Mouse (Mus musculus) hindbrain, postnatal 0 days (tissue): ENCODE data around the gene Ulk4. TPM values are rescaled to one million over a fixed set of nuclear protein-coding genes. Genes with fewer than 3 reads are reported as not detected.
A peak's percentile ranks its signal among the peaks of the same experiment; 100 is the strongest.

Experiments
- ATAC-seq: fragments of 200-750 bp; cut with Nextera tagmentation; 2 replicates; pipeline ENCODE4 v1.8.0; 2017; ENCODE audit warnings: mild to moderate bottlenecking, moderate TSS enrichment, moderate library complexity
- DNase-seq: peaks from one replicate; pipeline ENCODE4 v3.0.0-alpha.2; 2015; ENCODE audit warnings: low spot score
- H3K27ac ChIP-seq: fragments of 300-500 bp; sonication (generic); 2 replicates; pipeline ENCODE4 v1.5.1; 2014; ENCODE audit warnings: mild to moderate bottlenecking
- H3K27me3 ChIP-seq: fragments of 300-500 bp; sonication (generic); 2 replicates; pipeline ENCODE4 v1.6.1; 2014; ENCODE audit warnings: low read length, mixed read lengths; ENCODE audit not compliant: insufficient read depth
- H3K36me3 ChIP-seq: fragments of 300-500 bp; sonication (generic); 2 replicates; pipeline ENCODE4 v1.6.1; 2014; ENCODE audit warnings: low read length, mixed read lengths; ENCODE audit not compliant: insufficient read depth
- H3K4me1 ChIP-seq: fragments of 300-500 bp; sonication (generic); 2 replicates; pipeline ENCODE4 v1.6.1; 2014; ENCODE audit warnings: antibody characterized with exemption, low read length, mixed read lengths; ENCODE audit not compliant: insufficient read depth
- H3K4me2 ChIP-seq: fragments of 300-500 bp; sonication (generic); 2 replicates; pipeline ENCODE4 v1.6.1; 2014; ENCODE audit warnings: low read depth, mild to moderate bottlenecking, low read length, moderate library complexity, mixed read lengths
- H3K4me3 ChIP-seq: fragments of 300-500 bp; sonication (generic); 2 replicates; pipeline ENCODE4 v1.5.1; 2014; ENCODE audit warnings: low read length
- H3K9ac ChIP-seq: fragments of 300-500 bp; sonication (generic); replicated peaks from 2 replicates; pipeline ENCODE4 v1.6.1; 2014; ENCODE audit warnings: mild to moderate bottlenecking, low read length, moderate library complexity, mixed read lengths
- H3K9me3 ChIP-seq: fragments of 300-500 bp; sonication (generic); 2 replicates; pipeline ENCODE4 v1.6.1; 2016; ENCODE audit warnings: low read length, mixed read lengths
- CTCF ChIP-seq: IDR thresholded peaks from 2 replicates; pipeline ENCODE4 v1.5.1; 2016; ENCODE audit warnings: antibody characterized with exemption, control low read depth, low read depth
- WGBS: fragments of 180-500 bp; shearing (Covaris S2); extraction: QIAGEN DNeasy Blood & Tissue Kit; methylation state at CpG from one replicate; pipeline ENCODE4 v1.1.7; 2014; 5-methylcytosine and 5-hydroxymethylcytosine counted together
- polyA plus RNA-seq: library from polyadenylated mRNA; unstranded; fragments of >200 nt; fragmentation: Nextera tagmentation; extraction: Ambion mirVana; gene quantifications from 2 replicates; pipeline ENCODE4 v1.2.1, GENCODE M21; 2015
- total RNA-seq: library from RNA; depleted of rRNA; stranded (reverse); fragments of >200 nt; gene quantifications from 2 replicates; pipeline ENCODE4 v1.2.3, GENCODE M21; 2014

Gene Ulk4
- total and polyA plus RNA-seq, 2 experiments from 2014 or later, result 20.0 to 76.3 TPM

GRCm38 (mm10) chr9:120943757-120944156 lies 333.2 kb downstream of the Ulk4 start:
- no peak for DNase-seq
- no peak for ATAC-seq
- H3K36me3 ChIP-seq, result no peaks in the 10 kb centered on the region
- no peak for TF ChIP-seq CTCF
- H3K4me3 ChIP-seq, result no peak overlapping the region
- H3K9ac ChIP-seq, result no peak overlapping the region
- 88% methylated on average over 1 of the region's 1 CpGs for WGBS
- H3K27ac ChIP-seq, result no peak overlapping the region
- H3K27me3 ChIP-seq, result no peaks in the 10 kb centered on the region
- H3K4me2 ChIP-seq, result no peak overlapping the region
- no peaks in the 10 kb centered on the region for H3K9me3 ChIP-seq
- 0 out of 2 replicates have a peak, but pooled peaks cover 4% of the 10 kb centered on the region for H3K4me1 ChIP-seq

- Histone ChIP-seq H3K9me3 (no peaks in the 10 kb centered on the region), H3K27me3 (no peaks in the 10 kb centered on the region), H3K4me1 (peaks cover 21% of the 10 kb centered on the region), H3K4me2 (no peak overlapping the region), H3K36me3 (no peaks in the 10 kb centered on the region), H3K9ac (no peak overlapping the region), H3K27ac (no peak overlapping the region), H3K4me3 (no peak overlapping the region)
- DNase-seq (no peak), ATAC-seq (no peak)
- WGBS, result 82% methylated on average over 3 of the region's 3 CpGs
- no peak for TF ChIP-seq CTCF
These were observed 336.1 kb downstream of the Ulk4 start for GRCm38 (mm10) chr9:120940858-120941257.

GRCm38 (mm10) chr9:120936351-120936750 lies 340.6 kb downstream of the Ulk4 start:
- H3K9ac ChIP-seq, result no peak overlapping the region; the same call in 1 of the 2 replicates
- 10% methylated on average over 8 of the region's 8 CpGs for WGBS
- peak overlapping the region; percentile 65 for H3K4me2 ChIP-seq
- H3K4me1 ChIP-seq, result peaks cover 30% of the 10 kb centered on the region
- no peaks in the 10 kb centered on the region for H3K36me3 ChIP-seq
- ATAC-seq (no peak), DNase-seq (peak; percentile 88)
- no peaks in the 10 kb centered on the region for H3K27me3 ChIP-seq
- TF ChIP-seq CTCF, result peak; percentile 85
- H3K9me3 ChIP-seq, result no peaks in the 10 kb centered on the region
- no peak overlapping the region for H3K27ac ChIP-seq
- H3K4me3 ChIP-seq, result peak overlapping the region; percentile 86

GRCm38 (mm10) chr9:120935634-120935922 lies 341.4 kb downstream of the Ulk4 start:
- no peak for TF ChIP-seq CTCF
- 0 out of 2 replicates have a peak overlapping the region, but pooled peaks have one; percentile 91 for H3K9ac ChIP-seq
- H3K4me2 ChIP-seq, result peak overlapping the region; percentile 65
- H3K27me3 ChIP-seq, result no peaks in the 10 kb centered on the region
- H3K4me1 ChIP-seq, result peaks cover 30% of the 10 kb centered on the region
- 12% methylated on average over 4 of the region's 4 CpGs for WGBS
- H3K4me3 ChIP-seq, result peak overlapping the region; percentile 86
- H3K9me3 ChIP-seq, result no peaks in the 10 kb centered on the region
- H3K27ac ChIP-seq, result no peak overlapping the region
- no peaks in the 10 kb centered on the region for H3K36me3 ChIP-seq
- ATAC-seq (no peak), DNase-seq (no peak)

GRCm38 (mm10) chr9:120934821-120935633 lies 342.0 kb downstream of the Ulk4 start:
- WGBS, result 9% methylated on average over 14 of the region's 14 CpGs
- no peak for TF ChIP-seq CTCF
- ATAC-seq, result no peak
- H3K9me3 ChIP-seq, result no peaks in the 10 kb centered on the region
- H3K27ac ChIP-seq, result peak overlapping the region; percentile 95; the same call in 1 of the 2 replicates
- H3K4me3 ChIP-seq, result peak overlapping the region; percentile 86
- H3K36me3 ChIP-seq, result no peaks in the 10 kb centered on the region
- H3K27me3 ChIP-seq, result no peaks in the 10 kb centered on the region
- peak overlapping the region; percentile 91 for H3K9ac ChIP-seq
- no peak for DNase-seq
- H3K4me2 ChIP-seq, result peak overlapping the region; percentile 65
- peaks cover 30% of the 10 kb centered on the region for H3K4me1 ChIP-seq

- peak overlapping the region; percentile 86 for H3K4me3 ChIP-seq
- no peaks in the 10 kb centered on the region for H3K27me3 ChIP-seq
- DNase-seq (peak; percentile 63), ATAC-seq (peak; percentile 36; the same call in 1 of the 2 replicates)
- peak overlapping the region; percentile 95 for H3K27ac ChIP-seq
- H3K4me2 ChIP-seq, result peak overlapping the region; percentile 65
- TF ChIP-seq CTCF, result no peak
- no peaks in the 10 kb centered on the region for H3K36me3 ChIP-seq
- no peaks in the 10 kb centered on the region for H3K9me3 ChIP-seq
- peaks cover 26% of the 10 kb centered on the region for H3K4me1 ChIP-seq
- WGBS, result under 1% methylated on average over 55 of the region's 57 CpGs
- peak overlapping the region; percentile 91 for H3K9ac ChIP-seq
These were observed 342.9 kb downstream of the Ulk4 start for GRCm38 (mm10) chr9:120933886-120934758.
